Mouse (Mus musculus): ENCODE measurements around the gene Usp38. TPM values are rescaled to one million over a fixed set of nuclear protein-coding genes. Genes with fewer than 3 reads are reported as not detected.

Gene Usp38
- polyA plus RNA-seq, 1 experiment from 2014 or later = 29.5 TPM

GRCm38 (mm10) chr8:80941621-80942020, 73.1 kb downstream of the Usp38 start:
- Histone ChIP-seq H3K27me3 (ENCODE audit: control insufficient read depth, insufficient read depth, low read length) (no peaks in the 10 kb centered on the region), H3K4me2 (ENCODE audit: low read depth, low read length) (no peak overlapping the region), H3K4me3 (ENCODE audit: low read depth, low read length) (no peak overlapping the region), H3K4me1 (ENCODE audit: control insufficient read depth, insufficient read depth, low read length) (no peaks in the 10 kb centered on the region), H3K27ac (replicated peaks; ENCODE audit: low read depth, low read length) (no peak overlapping the region), H3K9ac (replicated peaks; ENCODE audit: low read length) (no peak overlapping the region), H3K36me3 (replicated peaks; ENCODE audit: control insufficient read depth, insufficient read depth, low read depth, low read length) (no peaks in the 10 kb centered on the region), H3K9me3 (replicated peaks; ENCODE audit: control insufficient read depth, low read length) (no peaks in the 10 kb centered on the region)
- DNase-seq (ENCODE audit: low spot score) (no peak), ATAC-seq (replicated peaks; ENCODE audit: insufficient number of reproducible peaks, low FRiP score, low TSS enrichment, low read depth) (no peak)
- 98% methylated on average over 3 of the region's 3 CpGs for WGBS

DNA sequence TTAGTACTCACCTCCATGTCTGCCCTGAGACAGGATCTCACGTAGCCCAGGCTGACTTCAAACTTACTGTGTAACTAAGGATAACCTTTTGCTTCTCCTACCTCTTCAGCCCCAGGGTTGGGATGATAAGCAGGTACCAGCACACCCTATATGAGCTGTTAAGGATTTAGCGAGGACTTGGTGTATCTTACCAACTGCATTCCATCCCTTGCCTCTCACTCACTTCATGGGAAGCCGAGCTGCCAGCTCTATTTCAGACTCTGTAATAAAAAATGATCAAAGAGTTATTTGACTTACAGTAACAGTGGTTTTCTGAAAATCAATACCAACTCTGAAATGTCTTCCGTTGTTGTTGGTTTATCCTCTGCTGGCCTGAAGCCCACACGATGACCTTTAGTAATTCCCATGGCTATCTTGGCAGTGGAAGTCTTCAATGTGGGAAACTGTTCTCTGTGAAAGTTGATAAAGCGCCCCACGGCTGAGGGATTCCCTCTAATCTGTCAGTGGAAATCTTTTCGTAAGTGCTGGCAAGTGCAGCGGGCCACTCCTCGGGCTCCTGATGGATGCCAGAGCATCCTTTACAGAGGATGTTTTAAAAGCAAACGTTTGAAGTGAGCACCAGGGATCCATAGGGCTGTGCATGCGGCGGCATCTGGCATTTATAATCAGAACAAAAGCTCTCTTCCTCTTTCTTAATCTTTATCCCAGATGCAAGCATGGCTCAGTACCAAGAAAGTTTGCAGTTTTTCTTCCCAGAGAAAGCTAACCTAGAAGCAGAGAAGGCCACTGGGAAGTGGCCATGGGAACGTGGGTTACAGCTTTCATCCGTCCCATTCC, 76.7 kb downstream of the Usp38 start:
- no peak overlapping the region for H3K9ac ChIP-seq (replicated peaks; ENCODE audit: low read length)
- no peak overlapping the region for H3K27ac ChIP-seq (replicated peaks; ENCODE audit: low read depth, low read length)
- H3K4me2 ChIP-seq (ENCODE audit: low read depth, low read length) = no peak overlapping the region
- peak; percentile 49 for DNase-seq (ENCODE audit: low spot score)
- 55% methylated on average over 15 of the region's 15 CpGs for WGBS
- H3K4me3 ChIP-seq (ENCODE audit: low read depth, low read length) = no peak overlapping the region
- ATAC-seq (replicated peaks; ENCODE audit: insufficient number of reproducible peaks, low FRiP score, low TSS enrichment, low read depth) = no peak
- H3K9me3 ChIP-seq (replicated peaks; ENCODE audit: control insufficient read depth, low read length) = no peaks in the 10 kb centered on the region
- no peaks in the 10 kb centered on the region for H3K27me3 ChIP-seq (ENCODE audit: control insufficient read depth, insufficient read depth, low read length)
- no peaks in the 10 kb centered on the region for H3K36me3 ChIP-seq (replicated peaks; ENCODE audit: control insufficient read depth, insufficient read depth, low read depth, low read length)
- H3K4me1 ChIP-seq (ENCODE audit: control insufficient read depth, insufficient read depth, low read length) = no peaks in the 10 kb centered on the region

Other genes with a start within 250 kb of the Usp38 start
- 25.9 and 27.6 TPM in 2 replicates for gene Gab1, start 134.4 kb downstream of the Usp38 start, polyA plus RNA-seq (2014; fragmentation: Nextera tagmentation; extraction: Ambion mirVana)

Data from embryonic facial prominence, embryonic 11.5 days (tissue).